Mouse (Mus musculus) heart, postnatal 10 days (tissue): Measurements from ENCODE around the gene Cuedc1. TPM values are rescaled to one million over a fixed set of nuclear protein-coding genes. Genes with fewer than 3 reads are reported as not detected.
"Not testable (repeated sequence)": the region's sequence is repeated elsewhere in the genome, so short reads cannot be mapped to it uniquely, and the experiment has no call there.

ENCODE experiments used
- DNase-seq, 2 experiments: peaks; one replicate each; pipeline ENCODE4 v3.0.0; 2021
- intact Hi-C: fragments of 180-260 bp; cut with DNase I; formaldehyde crosslinking; loops from one replicate; pipeline ENCODE4 v1.15.1; 2025
- total RNA-seq, 2 experiments: library from RNA; stranded (reverse); gene quantifications; 2 replicates each; pipeline ENCODE4 v1.2.3; 2021

Gene Cuedc1
- total RNA-seq, 2 experiments from 2014 or later: 45.6 to 48.4 TPM

- intact Hi-C loops: no loop called here
Measured at GRCm38 (mm10) chr11:88193098-88193823, 95.4 kb downstream of the Cuedc1 start.

GRCm38 (mm10) chr11:88193824-88194696, 96.2 kb downstream of the Cuedc1 start:
- DNase-seq: peak in 1 of 2 experiments; percentile 25
- intact Hi-C loops: no loop called here

More at GRCm38 (mm10) chr11:88193098-88193823, 95.4 kb downstream of the Cuedc1 start:
- DNase-seq: no peak

GRCm38 (mm10) chr11:88195699-88196098, 97.8 kb downstream of the Cuedc1 start:
- DNase-seq: not testable (repeated sequence)
- intact Hi-C loops: loop anchor here (2.0 kb wide), 2 partner anchors 137 to 221 kb away; no protein-coding TSS in a partner anchor

GRCm38 (mm10) chr11:88197153-88197576, 99.3 kb downstream of the Cuedc1 start:
- peak; percentile 77 to 85 for DNase-seq
- intact Hi-C loops: loop anchor here (2.0 kb wide), 2 partner anchors 138 to 222 kb away; no protein-coding TSS in a partner anchor

- intact Hi-C loops: no loop called here
- no peak for DNase-seq
Measured at GRCm38 (mm10) chr11:88198223-88198622, 100.4 kb downstream of the Cuedc1 start.

GRCm38 (mm10) chr11:88201172-88201571, 103.3 kb downstream of the Cuedc1 start:
- peak in 1 of 2 experiments; percentile 58 for DNase-seq
- intact Hi-C loops: no loop called here

GRCm38 (mm10) chr11:88202077-88202476, 104.2 kb downstream of the Cuedc1 start:
- intact Hi-C loops: no loop called here
- DNase-seq: peak in 1 of 2 experiments; percentile 43

- DNase-seq: peak; percentile 96
- intact Hi-C loops: no loop called here
Measured at GRCm38 (mm10) chr11:88203712-88204532, 106.1 kb downstream of the Cuedc1 start, which contains the start of gene Mrps23. TSS of gene Mrps23 (plus strand) at chr11:88204388.

- intact Hi-C loops: no loop called here
- DNase-seq: no peak
Measured at GRCm38 (mm10) chr11:88204593-88205368, 106.9 kb downstream of the Cuedc1 start.

- intact Hi-C loops, DNase-seq: not testable (repeated sequence)
Measured at GRCm38 (mm10) chr11:88206576-88206975, 108.7 kb downstream of the Cuedc1 start.

- intact Hi-C loops: no loop called here
- DNase-seq: no peak
Measured at GRCm38 (mm10) chr11:88207697-88208096, 109.8 kb downstream of the Cuedc1 start.

- intact Hi-C loops: no loop called here
- no peak for DNase-seq
Measured at GRCm38 (mm10) chr11:88211824-88212582, 114.1 kb downstream of the Cuedc1 start.

GRCm38 (mm10) chr11:88213757-88214156, 115.9 kb downstream of the Cuedc1 start:
- no peak for DNase-seq
- intact Hi-C loops: no loop called here

- DNase-seq: peak; percentile 84 to 88
- intact Hi-C loops: loop anchor here (5.0 kb wide), 1 partner anchor 197 kb away; no protein-coding TSS in a partner anchor
Measured at GRCm38 (mm10) chr11:88214881-88215831, 117.3 kb downstream of the Cuedc1 start.

- peak in 1 of 2 experiments; percentile 80 for DNase-seq
- intact Hi-C loops: loop anchor here (1.0 to 5.0 kb wide), 5 partner anchors 35 to 607 kb away; no protein-coding TSS in a partner anchor
Measured at GRCm38 (mm10) chr11:88216231-88216685, 118.4 kb downstream of the Cuedc1 start.

GRCm38 (mm10) chr11:88218155-88218554, 120.3 kb downstream of the Cuedc1 start:
- intact Hi-C loops: loop anchor here (5.0 kb wide), 1 partner anchor 194 kb away; no protein-coding TSS in a partner anchor
- no peak for DNase-seq

- DNase-seq: no peak
- intact Hi-C loops: loop anchor here (5.0 kb wide), 1 partner anchor 194 kb away; no protein-coding TSS in a partner anchor
Measured at GRCm38 (mm10) chr11:88218586-88218985, 120.7 kb downstream of the Cuedc1 start.
